8 mouse cellular contexts compared by ENCODE assay signal in genomic region chr17:27819011-27819410, GRCm38 (mm10). TPM values are rescaled to one million over a fixed set of nuclear protein-coding genes. Genes with fewer than 3 reads are reported as not detected.
DNase-seq lines count a peak whose midpoint lies in the region; ATAC-seq and TF ChIP-seq lines count a peak whose summit lies in the region.

No protein-coding gene starts in this region.

- DNase-seq in lung, adult 2 months: no peak
- DNase-seq in lung, postnatal 10 days: no peak
- no peak for DNase-seq in cerebellum, adult 8-10 months
- DNase-seq in B cell, adult 2 months: no peak
- DNase-seq in ovary, postnatal 10 days (ENCODE audit: low spot score): no peak

- peak overlapping the region; percentile 87 for H3K4me2 ChIP-seq in embryonic facial prominence, embryonic 13.5 days
- peak overlapping the region; percentile 86 for H3K4me2 ChIP-seq in intestine, embryonic 16.5 days (ENCODE audit: low read depth, low read length)
- peak overlapping the region; percentile 53 for H3K4me2 ChIP-seq in neural tube, embryonic 14.5 days (ENCODE audit: low read depth, low read length)

- no peaks in the 10 kb centered on the region for H3K9me3 ChIP-seq in embryonic facial prominence, embryonic 13.5 days
- H3K9me3 ChIP-seq in intestine, embryonic 16.5 days (ENCODE audit: control insufficient read depth, low read length): no peaks in the 10 kb centered on the region
- H3K9me3 ChIP-seq in neural tube, embryonic 14.5 days (ENCODE audit: control insufficient read depth, low read length): no peaks in the 10 kb centered on the region

- H3K27me3 ChIP-seq in embryonic facial prominence, embryonic 13.5 days: no peaks in the 10 kb centered on the region
- H3K27me3 ChIP-seq in intestine, embryonic 16.5 days (replicated peaks; ENCODE audit: control insufficient read depth, insufficient read depth, low read length): no peaks in the 10 kb centered on the region
- H3K27me3 ChIP-seq in neural tube, embryonic 14.5 days (ENCODE audit: control insufficient read depth, insufficient read depth, low read length): no peaks in the 10 kb centered on the region

- peak overlapping the region; percentile 82; the same call in 1 of the 2 replicates for H3K27ac ChIP-seq in embryonic facial prominence, embryonic 13.5 days
- peak overlapping the region; percentile 92 for H3K27ac ChIP-seq in intestine, embryonic 16.5 days (ENCODE audit: low read length)
- H3K27ac ChIP-seq in neural tube, embryonic 14.5 days (ENCODE audit: low read depth, low read length): no peak overlapping the region

- TF ChIP-seq POLR2A in lung, adult 2 months (IDR thresholded peaks at IDR 0.05; ENCODE audit: borderline replicate concordance, extremely low read depth, low read depth, low read length): no peak

- no peak for TF ChIP-seq CTCF in lung, adult 2 months (IDR thresholded peaks at IDR 0.05; ENCODE audit: insufficient read depth, low read length)

- peaks cover 10% of the 10 kb centered on the region for H3K4me1 ChIP-seq in lung, adult 2 months (ENCODE audit: control insufficient read depth, insufficient read depth, low read length)
- peaks cover 27% of the 10 kb centered on the region for H3K4me1 ChIP-seq in embryonic facial prominence, embryonic 13.5 days
- peaks cover 27% of the 10 kb centered on the region for H3K4me1 ChIP-seq in intestine, embryonic 16.5 days (ENCODE audit: control insufficient read depth, insufficient read depth, low read length)
- H3K4me1 ChIP-seq in neural tube, embryonic 14.5 days (ENCODE audit: control insufficient read depth, insufficient read depth, low read length): peaks cover 15% of the 10 kb centered on the region

- WGBS in lung, adult 2 months: 11% methylated on average over 7 of the region's 7 CpGs
- WGBS in embryonic facial prominence, embryonic 13.5 days: 7% methylated on average over 7 of the region's 7 CpGs
- 10% methylated on average over 7 of the region's 7 CpGs for WGBS in intestine, embryonic 16.5 days
- 28% methylated on average over 7 of the region's 7 CpGs for WGBS in neural tube, embryonic 14.5 days

- ATAC-seq in embryonic facial prominence, embryonic 13.5 days (ENCODE audit: insufficient number of reproducible peaks, insufficient read depth, low FRiP score, low TSS enrichment, low read depth): no peak
- ATAC-seq in intestine, embryonic 16.5 days: no peak
- ATAC-seq in neural tube, embryonic 14.5 days (ENCODE audit: low read depth): no peak

- H3K9ac ChIP-seq in embryonic facial prominence, embryonic 13.5 days: peak overlapping the region; percentile 97
- peak overlapping the region; percentile 91 for H3K9ac ChIP-seq in intestine, embryonic 16.5 days (ENCODE audit: low read depth, low read length)
- H3K9ac ChIP-seq in neural tube, embryonic 14.5 days (replicated peaks; ENCODE audit: low read depth, low read length): peak overlapping the region; percentile 93; the same call in 1 of the 2 replicates

- H3K4me3 ChIP-seq in lung, adult 2 months (replicated peaks; ENCODE audit: extremely low read depth, low read depth, low read length): peak overlapping the region; percentile 74
- peak overlapping the region; percentile 98 for H3K4me3 ChIP-seq in embryonic facial prominence, embryonic 13.5 days
- peak overlapping the region; percentile 85 for H3K4me3 ChIP-seq in intestine, embryonic 16.5 days (ENCODE audit: low read length)
- peak overlapping the region; percentile 90 for H3K4me3 ChIP-seq in neural tube, embryonic 14.5 days (ENCODE audit: low read depth, low read length)

- no peaks in the 10 kb centered on the region for H3K36me3 ChIP-seq in embryonic facial prominence, embryonic 13.5 days
- H3K36me3 ChIP-seq in intestine, embryonic 16.5 days (ENCODE audit: control insufficient read depth, insufficient read depth, low read length): no peaks in the 10 kb centered on the region
- no peaks in the 10 kb centered on the region for H3K36me3 ChIP-seq in neural tube, embryonic 14.5 days (ENCODE audit: control insufficient read depth, insufficient read depth, low read length)

RNA-seq across cellular contexts. Expression of gene D17Wsu92e, which starts 1.4 kb away (rescaled TPM):
- polyA plus RNA-seq in lung, adult 2 months (2012; rRNA removed): 95.1 and 131 TPM in 2 replicates
- polyA plus RNA-seq in embryonic facial prominence, embryonic 13.5 days (2015; fragmentation: Nextera tagmentation; extraction: Ambion mirVana): 18.3 and 20.2 TPM in 2 replicates
- 14.7 and 20.8 TPM in 2 replicates for polyA plus RNA-seq in intestine, embryonic 16.5 days (2015; fragmentation: Nextera tagmentation; extraction: Ambion mirVana)
- 10.0 and 11.0 TPM in 2 replicates for polyA plus RNA-seq in neural tube, embryonic 14.5 days (2014; fragmentation: Nextera tagmentation; extraction: Ambion mirVana)

RNA-seq across cellular contexts. Expression of gene Snrpc, which starts 18.9 kb away (rescaled TPM):
- polyA plus RNA-seq in lung, adult 2 months (2012; rRNA removed): 81.0 and 90.0 TPM in 2 replicates
- 326 and 362 TPM in 2 replicates for polyA plus RNA-seq in embryonic facial prominence, embryonic 13.5 days (2015; fragmentation: Nextera tagmentation; extraction: Ambion mirVana)
- polyA plus RNA-seq in intestine, embryonic 16.5 days (2015; fragmentation: Nextera tagmentation; extraction: Ambion mirVana): 218 and 242 TPM in 2 replicates
- polyA plus RNA-seq in neural tube, embryonic 14.5 days (2014; fragmentation: Nextera tagmentation; extraction: Ambion mirVana): 211 and 216 TPM in 2 replicates

RNA-seq across cellular contexts. Expression of gene Uhrf1bp1, which starts 37.2 kb away (rescaled TPM):
- 8.4 and 8.5 TPM in 2 replicates for polyA plus RNA-seq in lung, adult 2 months (2012; rRNA removed)
- polyA plus RNA-seq in embryonic facial prominence, embryonic 13.5 days (2015; fragmentation: Nextera tagmentation; extraction: Ambion mirVana): 6.5 and 7.1 TPM in 2 replicates
- 2.3 and 2.9 TPM in 2 replicates for polyA plus RNA-seq in intestine, embryonic 16.5 days (2015; fragmentation: Nextera tagmentation; extraction: Ambion mirVana)
- 7.3 and 9.0 TPM in 2 replicates for polyA plus RNA-seq in neural tube, embryonic 14.5 days (2014; fragmentation: Nextera tagmentation; extraction: Ambion mirVana)
